Mouse (Mus musculus) gastrocnemius, postnatal 4 days (tissue): ENCODE results near the gene C4b. TPM values are rescaled to one million over a fixed set of nuclear protein-coding genes. Genes with fewer than 3 reads are reported as not detected.
"Not testable (repeated sequence)": the region's sequence is repeated elsewhere in the genome, so short reads cannot be mapped to it uniquely, and the experiment has no call there.

Experiments used
- DNase-seq, 2 experiments: peaks; one replicate each; pipeline ENCODE4 v3.0.0; 2021 to 2022; ENCODE audit warnings: low spot score in 2 of 2, mixed read lengths in 2 of 2
- microRNA-seq: library from miRNA; unstranded; fragments of <30 nt; microRNA quantifications from one replicate; pipeline ENCODE4 v1.2.0, GENCODE M21; 2021
- total RNA-seq, 2 experiments: library from RNA; stranded (reverse); gene quantifications; 2 replicates each; pipeline ENCODE4 v1.2.3; 2021

The C4b gene
- total RNA-seq, 2 experiments from 2014 or later: 3.2 to 3.6 TPM

DNA sequence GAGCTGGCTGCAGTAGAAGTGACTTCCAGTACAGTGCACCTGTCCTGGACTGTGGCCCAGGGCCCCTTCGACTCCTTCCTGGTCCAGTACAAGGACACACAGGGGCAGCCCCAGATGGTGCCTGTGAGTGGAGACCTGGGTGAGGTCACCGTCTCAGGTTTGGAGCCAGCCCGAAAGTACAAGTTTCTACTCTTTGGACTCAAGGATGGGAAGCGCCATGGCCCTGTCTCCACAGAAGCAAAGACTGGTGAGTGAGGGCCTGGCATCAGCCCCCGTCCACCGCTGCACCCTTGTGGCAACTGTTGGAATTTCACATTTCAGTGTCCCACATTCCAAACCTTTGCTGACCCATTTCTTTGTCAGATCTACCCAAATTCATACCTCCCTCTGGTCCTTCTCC lies 30.7 kb downstream of the C4b start:
- peak; percentile 48 to 68 for DNase-seq

DNA sequence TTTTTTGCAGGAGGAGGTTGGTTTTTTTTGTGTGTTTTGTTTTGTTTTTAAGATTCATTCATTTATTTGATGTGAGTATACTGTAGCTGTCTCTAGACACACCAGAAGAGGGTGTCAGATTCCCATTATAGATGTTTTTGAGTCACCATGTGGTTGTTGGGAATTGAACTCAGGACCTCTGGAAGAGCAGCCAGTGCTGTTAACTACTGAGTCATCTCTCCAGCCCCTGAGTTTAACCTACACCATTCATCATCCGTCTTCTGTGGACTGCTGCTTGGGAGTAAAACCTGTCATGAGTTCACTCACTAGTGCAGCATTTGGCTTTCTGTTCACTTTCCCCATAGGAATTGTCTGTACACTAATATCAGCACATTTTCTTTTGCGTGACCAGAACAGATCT lies 37.2 kb downstream of the C4b start:
- not testable (repeated sequence) for DNase-seq

DNA sequence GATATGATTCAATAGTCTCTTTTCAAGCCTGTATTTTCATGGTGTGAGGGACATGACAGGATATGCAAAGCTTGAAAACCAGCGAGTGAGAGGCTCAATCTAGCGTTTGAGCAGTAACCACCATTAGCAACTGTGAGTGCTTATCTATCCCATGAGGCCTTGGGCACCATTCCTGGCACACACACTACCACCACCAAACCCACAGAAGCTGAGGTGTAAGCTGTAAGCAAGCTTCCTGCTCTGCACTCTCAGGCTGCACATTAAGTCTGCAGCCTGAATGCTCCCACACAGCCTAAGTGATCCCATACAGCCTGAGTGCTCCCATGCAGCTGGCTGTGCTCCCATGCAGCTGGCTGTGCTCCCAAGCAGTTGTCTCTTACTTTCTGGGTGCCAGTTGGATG lies 43.0 kb downstream of the C4b start:
- DNase-seq: no peak

DNA sequence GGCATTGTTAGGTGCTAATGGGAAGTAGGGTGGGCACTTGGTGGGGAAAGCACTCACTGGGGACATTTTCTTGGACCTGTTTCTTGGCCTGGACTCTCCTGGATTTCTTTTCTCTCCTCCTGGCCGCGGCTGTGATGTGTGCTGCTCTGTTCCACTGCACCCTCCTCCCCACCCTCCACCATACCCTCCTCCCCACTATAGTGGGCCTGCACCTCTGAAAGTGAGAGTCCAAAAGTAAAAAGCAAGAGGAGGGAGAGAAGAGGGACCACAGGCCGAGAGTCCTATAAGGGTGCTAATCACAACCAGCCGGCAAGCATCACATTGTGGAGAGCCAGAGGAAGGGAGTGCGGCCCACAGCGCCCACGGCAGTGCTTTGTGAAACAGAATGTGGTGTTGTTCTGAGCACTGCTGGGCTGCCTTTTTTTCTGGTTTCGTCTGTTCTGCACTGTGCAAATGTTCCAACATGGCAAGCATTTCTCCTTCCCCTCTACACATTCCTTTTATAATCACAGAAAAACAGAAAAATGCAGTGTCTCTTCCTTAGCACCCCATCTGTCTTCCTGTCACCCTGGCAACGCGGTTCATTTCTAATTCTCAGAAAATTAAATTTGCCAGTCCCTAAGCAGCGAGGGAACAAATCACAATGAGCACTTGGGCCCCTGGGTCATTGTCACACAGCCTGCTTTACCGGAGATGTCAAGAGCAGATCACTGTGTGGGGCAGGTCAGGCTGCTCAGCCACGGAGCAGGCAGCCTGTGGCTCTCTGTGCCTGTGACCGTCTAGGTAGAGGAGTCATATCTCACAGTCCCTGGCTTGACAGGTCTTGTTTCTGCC lies 43.9 kb downstream of the C4b start:
- DNase-seq: no peak

DNA sequence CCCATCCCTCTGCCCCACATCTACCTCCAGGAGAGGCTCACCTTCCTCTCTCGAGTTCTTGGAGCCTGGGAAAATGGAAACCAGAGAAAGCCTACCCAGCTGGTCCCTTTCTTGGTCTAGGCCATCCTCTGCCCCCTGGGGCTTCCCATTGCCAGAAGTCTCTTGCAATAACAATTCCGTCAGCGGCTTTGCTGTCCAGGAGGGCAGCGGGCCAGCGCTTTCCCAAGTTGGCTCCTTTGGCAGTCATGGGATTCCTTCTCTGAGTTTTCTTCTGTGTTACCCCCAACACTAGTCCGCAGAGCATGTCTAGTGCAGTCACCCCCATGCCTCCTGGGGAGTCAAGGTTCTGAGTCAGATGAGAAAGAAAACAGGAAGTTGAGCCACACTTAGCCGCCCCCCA lies 50.8 kb downstream of the C4b start:
- DNase-seq: peak; percentile 65 to 87

DNA sequence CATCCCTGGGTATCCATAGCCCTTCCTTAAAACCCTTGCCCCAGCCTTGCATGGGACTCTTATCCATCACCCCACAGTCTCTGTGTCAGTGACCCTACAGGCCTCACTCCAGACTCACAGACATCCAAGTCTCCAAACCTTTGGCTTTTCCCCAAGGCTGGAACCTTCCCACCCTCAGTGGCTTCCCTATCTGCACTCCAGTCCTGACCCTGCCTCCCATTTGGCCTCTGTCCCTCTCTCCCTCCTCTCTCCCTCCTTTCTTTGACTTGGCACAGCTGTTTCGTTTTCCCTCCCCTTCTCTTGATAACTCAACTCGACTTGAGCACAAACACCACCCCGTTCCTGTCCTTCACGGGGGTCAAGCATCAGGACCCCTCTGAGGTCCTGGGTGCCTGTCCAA lies 53.2 kb downstream of the C4b start:
- DNase-seq: peak in 1 of 2 experiments; percentile 54

DNA sequence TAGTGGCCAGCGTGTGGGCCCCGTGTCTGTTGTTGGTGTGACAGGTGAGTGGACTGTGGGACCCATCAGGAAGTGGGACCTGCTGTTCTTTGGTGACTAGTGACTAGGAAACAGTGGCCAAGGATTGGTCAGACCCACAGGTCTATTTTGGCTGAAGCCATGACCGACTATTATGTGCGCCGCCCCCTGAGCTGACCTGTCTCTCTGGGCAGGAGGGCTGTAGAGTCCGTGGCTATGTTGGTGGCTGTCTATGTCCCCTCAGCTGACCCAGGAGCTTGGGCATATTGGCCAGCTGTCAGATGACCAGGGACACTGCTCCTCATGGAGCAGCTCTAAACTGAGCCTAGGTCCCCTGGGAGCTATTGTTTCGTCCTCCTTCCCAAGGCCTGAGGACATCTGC lies 54.8 kb downstream of the C4b start:
- DNase-seq: no peak

DNA sequence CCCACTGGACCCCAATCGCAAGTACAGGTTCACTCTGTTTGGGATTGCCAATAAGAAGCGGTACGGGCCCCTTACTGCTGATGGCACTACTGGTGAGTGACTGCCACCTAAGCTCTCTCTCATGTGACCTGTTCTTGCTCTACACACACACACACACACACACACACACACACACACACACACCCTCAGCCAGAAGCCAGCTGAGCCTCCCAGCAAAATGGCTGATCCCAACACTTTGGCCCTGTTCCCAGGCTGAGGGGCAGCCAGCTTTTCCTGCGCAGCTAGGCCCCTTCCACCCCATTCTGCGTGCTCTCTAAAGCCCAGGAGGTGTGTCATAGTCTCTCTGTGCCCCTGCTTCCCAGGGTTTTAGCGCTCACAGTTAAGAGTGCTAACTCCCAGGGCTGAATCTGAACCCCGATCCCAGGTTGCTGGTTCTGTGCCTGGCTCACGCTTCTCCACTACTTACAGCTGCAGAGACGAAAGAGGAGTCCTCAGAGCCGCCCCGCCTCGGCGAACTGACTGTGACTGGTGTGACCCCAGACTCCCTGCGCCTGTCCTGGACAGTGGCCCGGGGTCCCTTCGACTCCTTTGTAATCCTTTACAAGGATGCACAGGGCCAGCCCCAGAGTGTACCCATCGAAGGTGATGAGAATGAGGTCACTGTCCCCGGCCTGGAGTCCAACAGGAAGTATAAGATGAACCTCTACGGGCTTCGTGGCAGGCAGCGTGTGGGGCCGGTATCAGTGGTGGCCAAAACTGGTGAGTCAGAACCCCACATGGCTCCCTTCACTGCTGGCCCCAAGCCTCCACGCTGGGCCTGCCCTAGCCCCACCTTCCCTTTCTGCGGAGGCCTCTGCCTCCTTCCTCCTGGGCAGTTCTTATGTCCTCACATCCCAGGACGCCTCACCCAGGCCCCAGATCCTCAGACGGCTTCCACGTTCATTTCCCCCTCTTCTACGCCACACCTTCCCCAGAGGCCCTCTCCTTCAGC lies 58.3 kb downstream of the C4b start:
- peak; percentile 78 to 88 for DNase-seq

DNA sequence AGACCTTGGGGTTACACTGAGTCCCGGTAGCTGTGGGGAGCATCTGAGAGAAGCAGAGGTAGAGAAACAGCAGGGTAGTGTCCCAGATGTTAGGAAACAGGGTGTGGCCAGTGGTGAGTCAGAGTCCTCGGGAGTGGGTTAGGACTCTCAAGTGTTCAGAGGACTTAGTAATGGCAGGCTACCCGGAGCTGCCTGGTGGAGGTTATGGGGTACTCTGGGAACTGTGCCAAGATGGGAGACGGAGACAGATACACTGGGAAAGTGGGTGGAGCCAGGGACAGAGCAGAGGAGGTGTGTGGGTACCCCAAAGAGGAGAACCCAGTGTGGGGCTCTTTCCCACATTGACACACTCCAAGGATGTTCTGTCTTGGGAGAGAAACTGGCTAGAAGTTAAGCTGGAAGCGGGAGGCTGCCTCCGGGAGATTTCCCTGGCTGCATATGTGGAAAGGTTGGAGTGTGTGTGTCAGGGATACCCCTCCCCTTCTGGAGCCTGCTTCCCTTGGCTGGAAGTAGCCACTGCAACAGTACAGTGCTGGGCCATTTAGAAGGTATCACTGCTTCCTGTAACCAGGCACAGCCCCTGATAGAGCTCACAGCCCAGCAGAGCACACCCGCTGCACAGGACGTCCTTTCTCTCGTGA lies 59.3 kb downstream of the C4b start:
- DNase-seq: peak in 1 of 2 experiments; percentile 48

DNA sequence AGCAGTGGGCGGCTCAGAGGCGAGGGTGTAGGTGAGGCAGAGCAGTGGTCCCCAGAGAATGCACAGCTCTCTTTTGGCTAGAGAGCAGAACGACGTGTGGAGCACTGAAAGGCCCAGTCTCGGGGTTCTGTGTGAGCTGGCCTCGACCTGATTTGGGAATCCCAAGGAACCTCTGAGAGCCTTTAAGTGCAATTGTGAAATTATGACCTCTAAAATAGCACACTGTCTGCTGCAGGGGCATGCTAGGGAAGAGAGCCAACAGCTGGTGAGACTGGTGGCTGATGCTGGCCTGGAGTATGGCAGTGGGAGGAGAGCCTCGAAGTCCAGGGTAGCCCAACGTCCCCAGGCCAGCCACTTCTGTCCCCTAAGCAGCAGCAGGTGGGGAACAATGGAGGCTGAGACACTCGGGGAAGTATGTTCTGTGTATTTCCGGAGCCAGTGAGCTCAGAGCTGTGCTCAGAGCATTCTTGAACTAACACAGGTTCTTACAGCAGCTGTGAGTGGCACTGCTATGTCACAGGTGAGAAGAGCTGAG lies 59.9 kb downstream of the C4b start:
- no peak for DNase-seq

DNA sequence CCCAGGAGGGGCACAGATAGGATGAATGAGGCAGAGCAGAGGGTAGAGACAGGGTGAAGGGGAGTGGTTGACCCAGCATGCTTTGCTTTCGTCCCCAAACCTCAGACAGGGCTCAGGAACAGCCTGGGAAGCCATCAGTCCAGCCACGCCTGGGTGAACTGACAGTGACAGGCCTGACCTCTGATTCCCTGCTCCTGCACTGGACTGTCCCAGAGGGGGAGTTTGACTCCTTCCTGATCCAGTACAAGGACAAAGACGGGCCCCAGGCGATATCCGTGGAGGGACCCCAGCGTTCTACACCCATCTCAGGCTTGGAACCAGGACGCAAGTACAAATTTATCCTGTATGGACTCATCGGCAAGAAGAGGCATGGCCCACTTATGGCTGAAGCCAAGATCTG lies 60.5 kb downstream of the C4b start:
- no peak for DNase-seq

DNA sequence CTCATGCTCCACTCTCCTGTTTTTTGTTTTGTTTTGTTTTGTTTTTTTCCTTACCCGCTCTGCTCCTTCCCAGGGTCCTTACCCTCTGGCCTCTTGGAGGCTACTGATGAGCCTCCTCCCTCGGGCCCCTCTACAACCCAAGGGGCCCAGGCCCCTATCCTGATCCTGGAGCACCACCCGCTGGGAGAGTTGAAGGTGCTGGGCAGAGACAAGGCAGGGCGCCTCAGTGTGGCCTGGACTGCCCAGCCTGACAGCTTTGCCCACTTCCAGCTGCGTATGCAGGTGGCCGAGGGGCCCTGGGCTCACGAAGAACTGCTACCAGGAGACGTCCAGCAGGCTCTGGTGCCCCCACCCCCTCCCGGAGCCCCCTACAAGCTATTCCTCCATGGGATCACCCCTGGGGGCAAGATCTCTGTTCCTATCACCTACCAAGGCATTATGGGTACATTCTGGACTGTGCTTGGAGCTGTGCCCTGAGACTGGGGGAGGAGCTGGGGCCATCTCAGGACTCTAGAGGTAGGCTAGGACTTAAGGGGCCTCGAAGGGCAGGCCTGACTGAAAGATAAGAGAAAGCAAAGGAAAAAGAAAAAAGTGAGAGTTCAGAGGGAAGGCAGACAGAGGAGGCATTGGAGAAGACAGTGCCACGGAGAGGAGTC lies 61.7 kb downstream of the C4b start:
- no peak for DNase-seq

DNA sequence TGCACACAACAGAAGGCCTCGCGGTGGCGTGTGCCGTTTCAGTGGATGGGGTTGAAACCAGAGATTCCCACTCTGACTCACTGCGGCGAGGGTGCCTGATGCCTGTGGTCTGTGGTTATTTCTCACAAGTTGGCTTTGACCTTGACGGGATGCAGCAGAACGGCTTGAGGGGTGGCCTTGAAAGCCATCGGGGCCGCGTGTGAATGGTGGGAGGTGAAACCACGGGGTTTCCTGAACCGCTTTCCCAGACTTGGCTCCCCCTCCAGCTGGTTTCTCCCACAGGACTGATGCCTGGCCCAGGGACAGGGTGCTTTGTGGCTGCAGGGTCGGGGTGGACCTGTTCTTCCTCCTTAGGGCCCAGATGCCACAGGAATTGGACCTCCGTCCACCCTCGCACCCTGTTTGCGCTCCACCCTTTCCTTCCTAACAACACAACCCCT lies 62.5 kb downstream of the C4b start:
- DNase-seq: no peak

DNA sequence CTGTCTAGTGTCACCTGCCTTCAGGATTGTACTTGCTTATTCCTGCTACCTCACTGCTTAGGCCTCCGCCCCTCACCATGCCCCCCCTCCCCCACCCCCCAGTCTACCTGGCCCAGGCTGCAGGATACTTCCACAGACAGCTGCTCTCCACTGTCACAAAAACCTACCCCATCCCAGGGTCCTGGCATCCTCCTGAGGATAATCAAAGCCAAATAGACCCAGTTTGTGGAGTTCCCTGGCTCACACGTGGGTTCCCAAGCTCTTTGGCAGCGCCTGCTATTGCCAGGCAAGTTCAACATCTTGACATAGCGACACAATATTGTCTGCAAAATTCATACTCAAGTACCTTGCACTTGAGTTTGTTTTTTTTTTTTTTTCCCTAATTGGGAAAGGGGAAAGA lies 63.1 kb downstream of the C4b start:
- no peak for DNase-seq

DNA sequence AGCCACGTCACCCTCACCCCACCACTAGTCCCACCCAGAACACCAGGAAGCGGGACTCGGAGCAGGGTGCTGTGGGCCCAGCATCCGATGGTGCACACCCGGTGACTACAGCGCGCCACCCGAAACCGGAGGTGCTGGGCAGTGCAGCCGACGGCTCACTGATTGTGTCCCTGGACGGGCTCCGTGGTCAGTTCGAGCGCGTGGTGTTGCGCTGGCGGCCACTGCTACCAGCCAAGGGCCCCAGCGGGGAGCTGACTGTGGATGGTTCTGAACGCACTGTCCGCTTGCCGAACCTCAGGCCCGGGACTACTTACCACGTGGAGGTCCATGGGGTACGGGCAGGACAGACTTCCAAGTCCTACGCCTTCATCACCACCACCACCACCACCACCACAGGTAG lies 63.5 kb downstream of the C4b start:
- no peak for DNase-seq

Small RNA genes lying within 50 kb of the gene (microRNA-seq; reads per million reads assigned to microRNA genes)
- not detected for gene Gm27471

Other genes with a start within 250 kb of the C4b start
- not detected for gene Btnl6, start 226.5 kb downstream of the C4b start, total RNA-seq
- gene Notch4, start 179.6 kb downstream of the C4b start, total RNA-seq: 10 to 100 TPM; 21.2 to 28.3 TPM
- 1 to 10 TPM; 4.6 to 5.3 TPM for gene Gpsm3, start 154.1 kb downstream of the C4b start, total RNA-seq
- 10 to 100 TPM; 48.7 to 53.5 TPM for gene Pbx2, start 152.6 kb downstream of the C4b start, total RNA-seq
- 1 to 10 TPM; 2.0 to 3.0 TPM for gene Ager, start 146.0 kb downstream of the C4b start, total RNA-seq
- gene Rnf5, start 140.2 kb downstream of the C4b start, total RNA-seq: 10 to 100 TPM; 23.8 to 24.1 TPM
- 10 to 100 TPM; 42.0 to 42.9 TPM for gene Agpat1, start 139.6 kb downstream of the C4b start, total RNA-seq
- gene Egfl8, start 127.9 kb downstream of the C4b start, total RNA-seq: 10 to 100 TPM; 20.7 to 23.1 TPM
- 10 to 100 TPM; 35.9 to 44.8 TPM for gene Ppt2, start 115.4 kb downstream of the C4b start, total RNA-seq
- gene Prrt1, start 114.3 kb downstream of the C4b start, total RNA-seq: under 1 TPM; 0.34 to 0.76 TPM
- 1 to 10 TPM; 8.1 to 8.3 TPM for gene Fkbpl, start 99.1 kb downstream of the C4b start, total RNA-seq
- gene Atf6b, start 96.7 kb downstream of the C4b start, total RNA-seq: 10 to 100 TPM; 20.1 to 22.5 TPM
- 100 to 1,000 TPM; 197 to 232 TPM for gene Tnxb, start 73.3 kb downstream of the C4b start, total RNA-seq
- under 1 TPM; 0.16 to 0.34 TPM for gene Cyp21a1, start 60.7 kb upstream of the C4b start, total RNA-seq
- 10 to 100 TPM; 12.7 to 15.1 TPM for gene Stk19, start 93.1 kb upstream of the C4b start, total RNA-seq
- gene Dxo, start 93.1 kb upstream of the C4b start, total RNA-seq: 10 to 100 TPM; 20.4 to 22.6 TPM
- gene Skiv2l, start 106.3 kb upstream of the C4b start, total RNA-seq: 10 to 100 TPM; 28.8 to 29.2 TPM
- 10 to 100 TPM; 25.8 to 28.0 TPM for gene Nelfe, start 106.5 kb upstream of the C4b start, total RNA-seq
- gene Cfb, start 118.6 kb upstream of the C4b start, total RNA-seq: 1 to 10 TPM; 4.4 to 6.8 TPM
- 10 to 100 TPM; 10.7 to 11.4 TPM for gene Zbtb12, start 135.6 kb upstream of the C4b start, total RNA-seq
- gene Gm20547, start 138.2 kb upstream of the C4b start, total RNA-seq: not detected
- 1 to 10 TPM; 5.3 to 8.7 TPM for gene C2, start 154.4 kb upstream of the C4b start, total RNA-seq
- gene Ehmt2, start 154.6 kb upstream of the C4b start, total RNA-seq: 10 to 100 TPM; 80.0 to 84.2 TPM
- gene Slc44a4, start 170.6 kb upstream of the C4b start, total RNA-seq: not detected
- gene Neu1, start 187.4 kb upstream of the C4b start, total RNA-seq: 10 to 100 TPM; 10.8 to 10.9 TPM
- 1 to 10 TPM; 3.7 to 4.0 TPM for gene Hspa1b, start 215.4 kb upstream of the C4b start, total RNA-seq
- gene Gm20481, start 226.0 kb upstream of the C4b start, total RNA-seq: not detected
- 1 to 10 TPM; 3.2 to 4.4 TPM for gene Hspa1a, start 228.3 kb upstream of the C4b start, total RNA-seq
- 1 to 10 TPM; 5.8 to 6.1 TPM for gene Hspa1l, start 228.8 kb upstream of the C4b start, total RNA-seq
- gene Lsm2, start 238.0 kb upstream of the C4b start, total RNA-seq: 10 to 100 TPM; 31.8 to 32.4 TPM